Mouse (Mus musculus) hindlimb bud, embryonic 11.5 days (tissue): ENCODE measurements around the gene Hmgxb4.
"Not testable (repeated sequence)": the region's sequence is repeated elsewhere in the genome, so short reads cannot be mapped to it uniquely, and the experiment has no call there.

ENCODE experiments used
- DNase-seq: peaks from one replicate; pipeline ENCODE4 v3.0.0-alpha.2; 2012; ENCODE audit warnings: low read depth, low spot score; ENCODE audit errors: extremely low spot score

Gene Hmgxb4

GRCm38 (mm10) chr8:74993081-74993474, at the start of gene Hmgxb4:
Hmgxb4 (plus strand) TSS chr8:74993356.
- no peak for DNase-seq

GRCm38 (mm10) chr8:74949445-74949844, 43.7 kb upstream of the Hmgxb4 start:
- DNase-seq = no peak

- DNase-seq = no peak
Measured at GRCm38 (mm10) chr8:74963983-74964382, 29.2 kb upstream of the Hmgxb4 start.

GRCm38 (mm10) chr8:74970286-74970685, 22.9 kb upstream of the Hmgxb4 start:
- DNase-seq = not testable (repeated sequence)

- no peak for DNase-seq
Measured at GRCm38 (mm10) chr8:74971636-74972035, 21.5 kb upstream of the Hmgxb4 start.

GRCm38 (mm10) chr8:74972322-74972883, 20.8 kb upstream of the Hmgxb4 start:
- no peak for DNase-seq

GRCm38 (mm10) chr8:74973121-74973869, 19.9 kb upstream of the Hmgxb4 start:
- DNase-seq = no peak

GRCm38 (mm10) chr8:74973904-74974303, 19.3 kb upstream of the Hmgxb4 start:
- DNase-seq = no peak

- DNase-seq = no peak
Measured at GRCm38 (mm10) chr8:74977427-74977826, 15.7 kb upstream of the Hmgxb4 start.

- no peak for DNase-seq
Measured at GRCm38 (mm10) chr8:74980060-74980710, 13.0 kb upstream of the Hmgxb4 start.

GRCm38 (mm10) chr8:74980711-74981062, 12.5 kb upstream of the Hmgxb4 start:
- DNase-seq = peak; percentile 47

- no peak for DNase-seq
Measured at GRCm38 (mm10) chr8:74981809-74982208, 11.3 kb upstream of the Hmgxb4 start.

- DNase-seq = no peak
Measured at GRCm38 (mm10) chr8:74987436-74987835, 5.7 kb upstream of the Hmgxb4 start.

- DNase-seq = no peak
Measured at GRCm38 (mm10) chr8:74990021-74990420, 3.1 kb upstream of the Hmgxb4 start.

- DNase-seq = peak; percentile 50
Measured at GRCm38 (mm10) chr8:74993475-74994451, 607 bp downstream of the Hmgxb4 start.

- DNase-seq = no peak
Measured at GRCm38 (mm10) chr8:74994540-74994939, 1.4 kb downstream of the Hmgxb4 start.

GRCm38 (mm10) chr8:75000431-75000830, 7.3 kb downstream of the Hmgxb4 start:
- DNase-seq = no peak

GRCm38 (mm10) chr8:75008826-75009225, 15.7 kb downstream of the Hmgxb4 start:
- DNase-seq = no peak

GRCm38 (mm10) chr8:75013557-75013956, 20.4 kb downstream of the Hmgxb4 start:
- DNase-seq = no peak

- no peak for DNase-seq
Measured at GRCm38 (mm10) chr8:75013964-75014363, 20.8 kb downstream of the Hmgxb4 start.

- no peak for DNase-seq
Measured at GRCm38 (mm10) chr8:75015981-75016380, 22.8 kb downstream of the Hmgxb4 start.
